Mouse (Mus musculus) kidney, adult 8-10 months (tissue): ENCODE data around the gene Cdk19.

Source experiments
- DNase-seq, 2 experiments: peaks; one replicate each; pipeline ENCODE4 v3.0.0; 2022

Cdk19 gene

DNA sequence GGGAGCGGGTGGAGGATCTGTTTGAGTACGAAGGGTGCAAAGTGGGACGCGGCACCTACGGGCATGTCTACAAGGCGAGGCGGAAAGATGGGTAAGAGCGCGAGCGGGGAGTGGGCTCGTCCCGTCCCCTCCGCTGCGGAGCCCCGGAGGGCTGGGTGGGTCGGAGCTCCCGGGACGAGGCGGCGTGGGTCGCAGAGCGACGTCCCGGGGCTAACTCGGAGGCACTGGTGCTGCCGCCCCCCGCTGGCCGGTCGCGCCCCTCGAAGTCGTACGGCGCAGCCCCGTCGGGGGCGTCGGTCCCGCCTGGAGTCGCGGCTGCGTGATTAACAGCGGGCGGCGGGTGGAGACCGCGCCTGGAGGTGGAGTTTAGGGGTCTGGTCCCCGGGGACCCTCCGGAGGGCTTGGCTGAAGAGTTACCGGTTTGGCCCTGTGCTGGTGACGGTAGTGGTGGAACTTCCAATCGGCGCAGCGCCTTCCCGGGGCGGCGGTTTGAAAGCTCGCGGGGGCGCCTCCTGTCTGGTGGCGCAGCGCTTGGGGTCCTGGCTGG is 10.3 kb downstream of the Cdk19 start:
- DNase-seq = peak; percentile 19 to 39

DNA sequence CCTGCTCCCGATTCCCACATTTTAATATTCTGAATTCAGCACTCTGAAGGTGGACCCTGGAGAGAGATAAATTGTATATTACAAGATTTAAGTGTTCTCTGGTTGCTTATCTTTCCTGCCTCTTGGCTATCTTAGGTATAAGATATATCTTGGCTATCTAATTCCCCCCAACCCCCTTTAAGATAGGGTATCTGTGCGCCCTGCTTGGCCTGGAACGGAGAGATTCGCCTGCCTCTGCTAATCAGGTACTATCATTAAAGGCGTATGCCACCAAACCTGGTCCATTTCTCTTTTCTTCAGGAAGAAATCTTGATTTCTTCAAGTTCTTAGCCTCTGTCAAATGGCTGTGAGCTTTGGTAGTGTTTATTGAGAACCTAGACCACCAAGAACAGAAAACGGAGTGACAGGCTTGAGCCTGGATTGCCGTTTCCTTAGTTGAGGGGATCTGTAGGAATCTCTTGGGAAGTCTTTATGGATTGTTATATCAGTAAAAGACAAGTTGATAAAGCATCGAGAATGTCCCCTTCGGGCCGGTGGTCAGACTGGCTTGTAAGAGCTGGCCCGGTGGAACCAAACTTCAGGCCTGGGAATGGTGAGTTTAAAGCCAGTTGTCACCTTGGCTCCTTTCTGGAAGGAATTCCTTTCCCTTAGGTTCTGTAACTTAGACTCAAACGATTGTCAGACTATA is 11.0 kb downstream of the Cdk19 start:
- DNase-seq = peak in 1 of 2 experiments; percentile 0

DNA sequence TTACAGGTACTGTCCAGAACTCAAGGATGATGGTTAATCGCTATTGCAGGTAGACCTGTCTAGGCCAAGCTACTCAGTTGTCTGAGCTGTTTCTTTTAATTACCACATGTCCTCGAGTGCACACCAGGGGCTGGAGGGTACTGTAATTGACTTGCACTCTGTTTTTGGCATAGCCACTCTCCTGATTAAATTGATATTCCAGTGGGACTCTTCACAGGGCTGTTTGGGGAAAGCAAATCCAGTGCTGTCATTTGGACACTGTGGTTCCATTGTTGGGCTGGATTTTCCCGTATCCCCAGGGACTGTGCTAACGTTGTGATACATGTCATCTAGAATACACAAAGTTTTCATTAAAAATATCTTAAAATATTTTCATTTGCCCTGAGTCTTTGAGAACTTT is 11.8 kb downstream of the Cdk19 start:
- DNase-seq = peak in 1 of 2 experiments; percentile 2

GRCm38 (mm10) chr10:40354081-40354480 is 14.7 kb downstream of the Cdk19 start:
- no peak for DNase-seq

DNA sequence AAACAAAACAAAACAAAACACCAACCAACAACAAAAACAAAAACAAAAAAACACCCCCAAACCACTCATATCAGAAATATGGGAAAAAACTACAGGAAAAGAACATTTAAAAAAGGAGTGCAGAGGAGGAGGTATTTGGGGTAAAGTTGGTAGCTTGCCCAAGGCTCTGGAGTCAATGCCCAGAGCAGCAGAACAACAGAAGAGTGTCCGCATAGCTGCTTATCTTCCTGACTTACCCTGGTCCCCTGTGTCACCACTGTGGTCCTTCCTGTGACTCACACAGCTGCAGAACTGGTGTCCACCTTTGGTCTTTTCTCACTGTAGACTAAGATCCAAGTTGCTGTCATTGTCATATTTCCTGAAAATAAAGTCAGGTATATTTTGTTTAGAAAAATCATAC is 15.2 kb downstream of the Cdk19 start:
- no peak for DNase-seq

GRCm38 (mm10) chr10:40358166-40358565 is 18.8 kb downstream of the Cdk19 start:
- DNase-seq = no peak

- DNase-seq = no peak
Measured at GRCm38 (mm10) chr10:40359131-40359530, 19.8 kb downstream of the Cdk19 start.

GRCm38 (mm10) chr10:40363004-40363403 is 23.6 kb downstream of the Cdk19 start:
- DNase-seq = no peak

DNA sequence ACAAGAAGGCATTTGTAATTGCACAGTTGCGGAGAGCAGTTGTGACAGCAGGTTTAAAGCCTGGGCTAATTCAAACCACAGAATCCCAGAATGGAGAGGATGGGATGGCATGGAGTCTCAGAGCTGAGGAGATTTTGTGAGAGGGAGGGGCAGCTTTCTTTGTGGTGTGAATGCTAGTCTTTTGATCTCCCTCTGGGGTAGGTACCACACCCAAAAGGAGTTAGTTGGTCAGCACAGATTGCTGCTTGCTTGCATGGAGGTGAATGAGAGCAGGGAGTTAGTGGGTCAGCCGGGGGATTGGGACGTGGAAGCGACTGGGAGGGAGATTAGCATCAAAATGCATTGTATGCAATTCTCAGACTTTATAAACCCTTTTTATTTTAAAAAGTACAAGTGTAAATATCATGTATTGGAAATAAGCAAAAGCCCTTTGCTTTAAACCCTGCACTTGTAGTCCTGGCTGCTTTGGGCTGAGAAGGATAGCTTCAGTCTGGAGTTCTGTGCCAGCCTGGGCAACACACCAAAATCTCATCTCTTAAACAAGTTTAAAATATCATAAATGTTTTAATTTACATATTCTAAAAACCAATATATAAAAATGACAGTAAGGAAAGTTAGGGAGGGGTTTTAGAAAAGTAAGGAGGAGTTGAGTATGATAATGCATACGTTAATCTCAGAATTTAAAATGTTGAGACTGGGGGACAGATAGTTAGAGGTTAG is 25.4 kb downstream of the Cdk19 start:
- DNase-seq = no peak

- no peak for DNase-seq
Measured at GRCm38 (mm10) chr10:40365991-40366390, 26.6 kb downstream of the Cdk19 start.

- no peak for DNase-seq
Measured at GRCm38 (mm10) chr10:40368516-40368915, 29.2 kb downstream of the Cdk19 start.

- no peak for DNase-seq
Measured at GRCm38 (mm10) chr10:40370156-40370555, 30.8 kb downstream of the Cdk19 start.

- no peak for DNase-seq
Measured at GRCm38 (mm10) chr10:40371184-40371913, 32.0 kb downstream of the Cdk19 start.

DNA sequence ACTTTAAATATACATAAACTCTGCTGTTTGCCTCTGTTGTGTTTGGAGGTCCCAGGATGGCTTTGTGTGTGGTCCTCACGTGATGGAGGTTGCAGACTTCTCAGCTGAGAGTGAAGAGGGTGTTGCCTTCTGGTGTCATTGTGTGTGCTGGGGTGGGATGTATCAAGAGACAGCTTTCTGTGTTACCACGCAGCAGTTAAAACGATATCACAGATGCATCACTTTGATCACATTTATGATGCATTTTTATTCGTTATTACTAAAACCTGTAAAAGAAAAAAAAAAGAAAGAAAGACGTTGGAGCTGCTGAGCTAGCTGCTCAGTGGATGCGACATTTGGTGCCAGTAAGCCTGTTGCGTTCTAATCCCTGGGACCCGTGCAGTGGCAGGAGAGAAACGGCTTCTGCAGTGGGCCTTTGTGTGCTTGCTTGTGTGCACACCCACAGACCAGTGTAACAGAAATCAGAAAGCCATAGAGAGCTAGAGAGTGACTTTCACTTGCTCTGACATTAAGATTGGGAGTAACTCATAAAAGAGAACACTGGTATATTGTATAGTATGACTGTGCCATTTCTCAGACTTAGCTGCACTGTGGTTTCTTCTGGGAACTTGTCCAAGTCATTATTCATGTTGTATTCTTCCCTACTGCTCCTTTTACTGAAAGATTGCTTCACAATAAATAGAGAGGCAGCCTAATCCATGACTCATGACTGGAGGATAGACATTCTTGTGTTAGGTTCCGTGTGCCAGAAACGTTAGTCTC is 32.7 kb downstream of the Cdk19 start:
- no peak for DNase-seq

DNA sequence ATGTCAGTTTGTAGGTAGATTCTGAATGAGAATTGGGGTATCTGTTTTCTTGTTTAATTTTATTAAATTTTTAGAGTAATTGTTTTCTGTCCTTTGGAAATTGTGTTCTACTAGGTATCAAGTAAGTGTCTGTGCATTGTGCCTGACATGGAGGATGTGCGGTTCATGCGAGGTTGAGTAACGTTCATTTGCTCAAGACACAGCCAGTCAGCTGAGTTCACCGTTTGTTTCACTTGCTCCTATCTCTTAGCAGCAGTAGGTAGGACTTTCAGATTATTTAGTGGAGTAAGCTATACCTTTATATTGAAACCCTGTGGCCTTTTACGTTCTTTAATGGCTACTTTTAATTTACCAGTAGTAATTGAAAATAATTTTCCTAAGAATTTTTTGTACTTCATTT is 34.4 kb downstream of the Cdk19 start:
- DNase-seq = no peak

DNA sequence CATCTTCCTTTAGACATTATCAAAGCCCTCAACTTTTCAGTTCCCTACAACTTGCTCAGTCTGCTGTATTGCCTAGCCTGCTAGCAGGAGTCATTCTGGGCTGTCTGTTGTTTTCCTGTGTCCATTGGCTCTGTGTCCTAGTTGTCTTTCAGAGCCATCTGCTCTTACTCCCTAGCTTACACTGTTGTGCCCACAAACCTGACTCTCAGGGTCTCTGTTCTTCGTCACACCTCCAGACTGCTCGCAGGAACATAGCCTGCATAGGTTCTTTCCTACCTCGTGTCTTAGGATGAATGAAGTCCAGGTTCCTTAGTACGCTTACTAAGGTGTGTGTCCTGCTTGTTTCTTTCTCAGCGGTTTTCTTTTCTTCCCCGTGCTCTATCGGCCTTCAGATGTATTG is 35.5 kb downstream of the Cdk19 start:
- no peak for DNase-seq

DNA sequence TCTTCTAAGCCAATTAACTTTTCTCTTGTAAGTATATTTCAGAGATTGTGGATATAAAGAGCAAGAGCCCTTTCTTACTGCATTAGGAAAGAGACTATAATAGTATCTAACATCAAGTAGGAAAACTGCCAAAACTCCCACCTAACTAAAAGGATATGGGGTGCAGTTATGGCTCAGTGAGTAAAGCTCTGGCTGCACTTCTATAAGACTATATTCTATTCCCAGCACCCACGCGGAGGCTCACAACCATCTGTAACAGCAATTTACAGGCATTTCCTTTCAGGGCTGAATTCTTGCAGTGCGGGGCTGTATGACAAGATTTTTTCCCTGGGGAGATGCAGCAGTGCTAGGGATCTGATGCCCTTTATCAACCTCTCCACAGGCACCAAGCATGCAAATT is 36.9 kb downstream of the Cdk19 start:
- DNase-seq = no peak

DNA sequence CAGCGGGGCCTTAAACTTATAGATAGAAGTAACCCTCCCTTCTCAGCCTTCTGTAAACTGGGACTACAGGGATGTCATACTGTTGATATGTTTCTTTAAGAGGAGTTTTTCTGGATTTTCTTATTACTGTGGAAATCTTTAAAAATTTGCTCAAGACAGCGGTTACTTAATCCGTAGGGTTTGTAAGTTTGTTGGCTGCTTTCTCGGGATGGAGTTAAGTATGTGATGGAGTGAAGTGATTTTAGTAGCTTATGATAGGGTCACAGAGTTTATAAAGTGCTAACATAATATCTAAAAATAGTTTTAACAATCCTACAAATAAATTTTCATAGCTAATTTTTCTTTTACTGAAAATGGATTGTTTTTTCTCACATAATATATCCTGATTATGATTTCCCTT is 38.9 kb downstream of the Cdk19 start:
- no peak for DNase-seq

DNA sequence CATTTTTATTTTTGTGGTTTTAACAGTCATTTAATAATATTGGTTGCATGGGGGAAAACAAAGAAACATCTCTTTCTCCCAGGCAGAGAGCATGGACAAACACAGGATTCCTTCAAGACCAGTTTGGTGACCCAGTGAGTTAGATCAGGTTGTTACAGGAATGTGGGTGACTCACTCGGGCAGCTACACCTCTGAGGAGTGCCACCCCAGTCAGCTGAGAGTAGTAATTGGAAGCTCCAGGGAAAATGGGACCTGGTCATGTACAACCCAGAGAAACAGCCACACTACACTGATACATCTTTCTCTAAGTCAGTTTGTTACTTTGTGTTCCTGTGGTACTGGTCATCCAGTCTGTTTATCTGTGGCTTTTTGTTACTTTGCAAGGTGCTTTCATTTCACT is 40.3 kb downstream of the Cdk19 start:
- DNase-seq = no peak

DNA sequence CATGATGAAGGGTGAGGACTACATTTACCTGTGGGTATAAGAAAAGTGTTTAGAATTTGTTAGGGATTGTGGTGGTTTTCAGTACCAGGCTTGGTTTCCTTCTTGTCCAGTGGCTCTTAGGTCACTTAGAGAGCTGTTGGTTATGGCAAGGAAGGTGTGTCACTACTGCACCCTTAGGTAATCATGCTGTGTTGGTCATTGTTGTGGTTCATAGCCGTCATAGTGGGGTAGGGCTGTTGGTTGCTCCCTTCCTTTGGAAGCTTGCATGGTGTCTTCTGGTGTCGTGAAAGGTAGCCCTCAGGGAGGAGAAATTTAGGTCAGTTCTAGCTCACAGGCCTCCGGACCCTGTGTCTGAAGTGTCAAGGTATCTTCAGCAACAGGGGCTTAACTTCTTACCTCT is 46.0 kb downstream of the Cdk19 start:
- no peak for DNase-seq

DNA sequence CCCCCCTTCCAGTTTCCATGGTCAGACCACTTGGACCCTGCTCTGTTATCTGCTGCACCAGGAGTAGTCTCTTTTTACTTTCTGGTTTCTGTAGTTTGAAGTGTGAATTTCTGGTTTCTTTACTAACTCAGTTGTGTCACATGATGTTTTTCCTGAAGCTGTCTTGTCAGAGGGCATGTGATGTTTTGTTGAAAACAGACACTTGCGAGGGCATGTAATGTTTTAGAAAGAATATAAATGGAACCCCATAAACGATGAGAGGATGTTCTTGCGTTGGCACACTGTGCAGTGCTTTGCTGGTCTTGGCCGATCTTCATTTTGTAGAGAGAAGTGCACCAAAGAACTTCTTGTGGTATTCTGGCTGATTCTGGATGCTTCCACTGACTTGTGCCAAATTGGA is 46.8 kb downstream of the Cdk19 start:
- DNase-seq = no peak

DNA sequence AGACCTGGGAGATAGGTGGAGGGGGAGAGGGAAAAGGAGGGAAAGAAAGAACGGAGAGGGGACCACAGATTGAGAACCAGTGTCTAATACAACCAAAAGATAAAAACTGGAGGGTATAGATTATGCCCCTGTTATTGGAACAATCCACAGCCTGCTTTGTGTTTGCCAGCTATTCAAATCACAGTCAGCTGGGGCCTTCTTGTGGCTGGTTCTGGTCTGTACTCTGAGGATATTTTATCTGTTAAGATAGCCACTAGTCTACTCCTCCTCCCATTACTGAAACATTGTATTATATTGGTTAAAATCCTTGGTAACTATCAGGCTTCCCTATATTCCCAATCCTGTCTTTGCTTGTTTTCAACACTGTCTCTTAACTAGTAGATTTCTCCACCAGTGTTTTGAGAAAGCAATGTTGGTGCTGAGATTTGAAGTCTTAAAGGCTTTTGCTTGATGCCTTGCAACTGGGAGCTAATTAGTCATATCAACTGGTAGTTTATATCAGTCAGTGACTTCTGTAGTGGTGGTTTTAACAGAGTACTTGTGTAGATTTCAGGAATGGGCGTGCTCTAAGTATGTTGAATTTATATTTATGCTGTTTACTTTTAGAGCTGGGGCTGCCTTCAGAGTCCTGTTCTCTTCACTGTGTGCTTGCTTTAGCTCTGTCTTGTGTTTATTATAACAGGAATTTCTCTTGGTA is 54.2 kb downstream of the Cdk19 start:
- DNase-seq = no peak
